Mouse (Mus musculus): ENCODE data around the gene Otub2. TPM values are rescaled to one million over a fixed set of nuclear protein-coding genes. Genes with fewer than 3 reads are reported as not detected.
A peak's percentile ranks its signal among the peaks of the same experiment; 100 is the strongest.

Otub2 gene
- 10 to 100 TPM; 32.9 to 42.8 TPM for total RNA-seq (2021)

DNA sequence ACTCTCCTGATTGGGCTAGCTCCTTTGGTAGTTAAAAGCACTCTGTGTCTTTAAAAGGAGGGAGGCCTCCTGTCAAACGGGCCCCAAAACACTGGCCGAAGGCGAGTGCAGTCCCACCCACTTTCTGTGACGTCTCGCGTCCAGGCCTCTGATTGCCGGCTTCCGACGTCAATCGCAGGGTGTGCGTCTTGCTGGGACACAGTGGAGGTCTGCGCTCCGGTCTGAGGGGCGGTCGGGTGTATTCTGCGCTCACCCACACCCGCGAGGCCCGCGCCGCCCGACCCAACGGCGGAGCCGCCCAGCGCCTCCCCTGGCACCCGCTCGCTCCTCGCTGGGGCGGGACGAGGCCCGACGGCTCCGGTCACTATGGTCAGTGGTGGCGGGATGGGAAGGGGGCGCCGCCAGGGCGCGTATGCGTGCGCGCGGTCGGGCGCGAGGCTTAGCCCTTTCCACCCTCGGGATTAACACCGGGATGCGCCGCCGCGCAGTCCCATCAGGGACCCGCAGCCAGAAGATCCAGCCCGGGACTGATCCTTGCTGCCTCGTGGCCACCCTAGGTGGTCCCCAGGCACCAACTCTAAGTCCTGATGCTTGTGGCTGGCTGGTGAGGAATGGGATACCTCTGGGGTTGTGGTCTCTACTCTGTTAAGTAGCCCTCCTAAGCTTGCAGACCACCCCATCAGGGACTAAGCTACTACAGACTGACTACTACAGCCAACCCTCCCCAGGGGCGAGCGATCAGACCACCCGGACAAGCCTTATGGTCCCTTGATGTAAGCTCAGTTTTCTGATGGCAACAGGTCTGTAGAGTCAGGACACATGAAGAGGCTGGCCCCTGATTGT lies at the start of gene Otub2:
TSS of gene Otub2 (plus strand) at position 178 of the 843 bp plus-strand sequence.
- intact Hi-C loops (cut with DNase I): no loop called here
- peak; percentile 99 for DNase-seq (ENCODE audit: low spot score in 2 of 2)

DNA sequence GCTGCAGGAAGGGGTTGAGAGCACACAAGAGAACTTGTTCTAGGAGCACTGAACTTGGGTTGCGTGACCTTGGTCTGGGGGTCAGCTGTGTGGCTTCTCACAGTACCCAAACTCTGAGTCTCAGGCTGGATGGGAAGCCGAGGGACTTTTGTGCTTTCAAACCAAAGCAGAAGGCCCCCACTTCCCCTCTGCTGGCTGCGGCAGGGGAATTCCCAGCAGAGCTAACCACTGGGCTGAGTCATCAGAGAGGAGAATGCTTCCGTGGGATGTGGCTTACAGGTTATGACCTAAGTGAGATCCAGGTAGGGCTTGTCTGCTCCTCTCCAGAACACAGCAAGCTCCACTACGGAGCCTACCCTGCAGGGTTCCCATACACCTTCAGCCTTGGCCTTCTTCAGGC lies 47.3 kb upstream of the Otub2 start:
- DNase-seq (ENCODE audit: low spot score in 2 of 2): no peak
- intact Hi-C loops (cut with DNase I): no loop called here

DNA sequence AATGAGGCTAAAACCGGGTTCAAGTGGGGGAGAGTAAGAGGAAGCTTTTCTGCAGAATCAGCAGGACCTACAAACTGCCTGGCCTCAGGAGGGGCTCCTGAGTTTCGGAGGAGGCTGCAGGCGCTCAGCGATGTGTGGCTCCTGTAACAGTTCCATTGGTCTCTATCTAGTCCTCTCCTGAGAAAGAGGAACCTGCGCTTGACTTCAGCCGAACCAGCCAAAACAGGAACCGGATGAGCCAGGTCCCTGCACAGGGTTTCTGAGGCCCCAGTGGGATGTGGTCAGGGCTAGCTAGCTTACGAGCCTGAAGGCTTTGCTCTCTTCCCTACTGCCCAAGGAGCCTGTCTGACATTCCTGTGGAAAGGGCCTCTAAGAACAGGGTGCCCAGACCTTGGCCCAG lies 45.0 kb upstream of the Otub2 start:
- intact Hi-C loops (cut with DNase I): no loop called here
- DNase-seq (ENCODE audit: low spot score in 2 of 2): peak in 1 of 2 experiments; percentile 48

DNA sequence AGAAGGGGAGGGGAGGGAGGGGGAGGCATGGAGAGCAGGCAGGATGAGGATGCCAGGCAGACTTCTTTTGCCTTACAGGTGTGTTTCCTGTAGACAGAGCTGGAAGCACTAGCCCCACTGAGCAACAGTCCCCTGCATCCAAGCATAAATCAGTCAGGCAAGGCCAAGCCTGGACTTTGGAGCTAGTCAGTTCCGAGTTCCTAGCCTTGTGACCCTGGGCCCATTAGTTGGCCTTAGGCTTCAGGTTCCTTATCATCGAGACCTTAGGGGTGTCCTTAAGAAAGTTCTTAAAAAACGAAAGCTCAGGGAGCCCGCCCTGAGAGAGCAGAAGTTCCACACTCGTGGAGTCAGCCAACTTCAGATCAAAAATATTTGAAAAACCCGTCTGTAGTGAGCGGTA lies 43.5 kb upstream of the Otub2 start:
- DNase-seq (ENCODE audit: low spot score in 2 of 2): no peak
- intact Hi-C loops (cut with DNase I): no loop called here

DNA sequence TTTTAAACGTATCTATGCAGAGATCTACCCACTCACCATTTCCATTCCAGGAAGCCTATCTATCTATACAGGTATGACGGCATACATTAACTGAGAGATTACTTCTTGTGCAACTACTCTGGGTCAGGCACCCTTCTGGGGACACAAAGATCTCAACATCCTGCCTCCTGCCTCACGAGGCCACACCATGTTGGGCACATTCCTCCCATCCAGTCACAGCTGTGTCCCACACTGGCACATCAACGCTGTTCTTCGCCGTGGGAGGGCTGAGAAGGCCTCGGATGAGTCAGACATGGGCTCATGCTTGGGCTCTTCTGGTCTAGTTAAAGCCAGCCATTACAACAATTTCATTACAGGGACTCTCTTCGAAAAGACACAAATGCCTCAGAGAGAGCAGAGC lies 41.5 kb upstream of the Otub2 start:
- intact Hi-C loops (cut with DNase I): no loop called here
- DNase-seq (ENCODE audit: low spot score in 2 of 2): peak; percentile 34 to 84

DNA sequence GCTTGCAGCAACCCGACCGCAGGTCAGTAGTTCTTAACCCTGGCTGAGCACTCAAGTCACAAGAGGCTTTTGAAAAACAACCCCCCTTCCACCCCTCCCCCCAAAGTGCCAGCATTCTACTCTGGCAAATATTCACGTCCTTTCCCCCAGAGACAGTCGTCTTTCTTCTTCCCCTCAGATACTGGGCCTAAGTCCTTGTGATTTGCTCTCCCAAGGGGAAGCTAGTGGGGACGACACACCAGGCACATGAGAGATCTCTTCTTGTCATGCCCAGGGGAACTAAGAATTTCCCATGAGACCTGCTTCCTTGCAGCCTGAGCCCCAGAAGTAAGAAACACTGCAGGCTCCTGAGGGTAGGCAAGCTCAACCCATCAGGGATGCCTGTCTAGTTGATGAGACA lies 41.1 kb upstream of the Otub2 start:
- intact Hi-C loops (cut with DNase I): no loop called here
- DNase-seq (ENCODE audit: low spot score in 2 of 2): no peak

DNA sequence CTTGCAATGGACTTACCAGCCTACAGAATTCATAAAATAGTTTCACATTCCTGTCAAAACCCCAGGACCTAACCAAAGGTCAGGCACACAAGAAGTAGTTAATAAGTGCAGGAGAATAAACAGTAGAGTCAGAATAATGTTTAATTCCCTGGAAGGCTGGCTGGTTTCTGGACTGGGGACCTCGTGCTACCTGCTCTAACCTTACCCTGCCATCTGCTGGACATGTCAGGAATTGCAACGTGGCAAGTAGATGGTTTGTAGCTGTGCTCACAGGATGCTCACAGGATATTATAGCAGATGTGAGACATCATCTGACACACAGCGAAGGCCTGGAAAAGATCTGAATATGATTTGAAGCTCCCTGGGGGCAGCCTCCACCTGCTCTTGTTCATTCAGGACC lies 40.0 kb upstream of the Otub2 start:
- peak; percentile 82 to 90 for DNase-seq (ENCODE audit: low spot score in 2 of 2)
- intact Hi-C loops (cut with DNase I): loop anchor here (1.0 kb wide), 1 partner anchor 23 kb away; no protein-coding TSS in a partner anchor

DNA sequence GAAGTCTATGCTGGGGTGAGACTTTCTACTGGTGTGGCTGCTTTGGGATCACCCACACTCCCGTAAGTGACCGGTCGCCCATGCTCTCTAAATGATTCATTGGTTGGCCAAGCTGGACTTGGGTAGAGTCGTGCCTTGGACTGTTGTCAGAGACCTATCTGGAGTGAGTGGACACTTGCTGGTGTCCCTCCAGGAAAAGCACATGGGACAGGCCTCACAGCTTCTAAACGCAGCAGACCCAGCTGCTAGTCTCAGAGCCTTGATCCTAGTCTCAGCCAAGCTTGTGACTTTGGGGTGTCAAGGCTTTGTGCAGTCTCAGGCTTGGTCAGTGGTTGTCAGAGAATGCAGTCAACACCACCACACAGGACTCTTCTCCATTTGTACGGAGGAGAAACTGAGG lies 35.7 kb upstream of the Otub2 start:
- intact Hi-C loops (cut with DNase I): no loop called here
- DNase-seq (ENCODE audit: low spot score in 2 of 2): no peak

DNA sequence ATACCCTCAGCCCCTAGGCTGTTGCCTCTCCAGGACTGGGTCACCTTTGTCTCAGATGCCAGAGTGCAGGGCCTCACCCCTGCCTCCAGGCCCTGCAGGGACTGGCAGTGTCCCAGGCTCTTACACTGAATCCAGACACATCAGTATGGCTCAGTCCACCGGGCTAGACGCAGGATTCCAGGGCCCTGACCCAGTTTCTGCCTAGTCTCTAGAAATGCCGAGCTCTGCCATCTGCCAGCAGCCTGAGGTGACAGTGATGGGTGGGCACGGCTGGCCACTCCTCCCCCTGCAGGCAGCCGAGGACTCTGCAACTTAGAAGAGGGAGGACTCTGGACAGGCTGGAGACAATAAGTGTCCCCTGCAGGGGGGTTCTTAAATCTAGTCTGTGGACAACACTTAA lies 34.9 kb upstream of the Otub2 start:
- intact Hi-C loops (cut with DNase I): no loop called here
- DNase-seq (ENCODE audit: low spot score in 2 of 2): peak in 1 of 2 experiments; percentile 61

DNA sequence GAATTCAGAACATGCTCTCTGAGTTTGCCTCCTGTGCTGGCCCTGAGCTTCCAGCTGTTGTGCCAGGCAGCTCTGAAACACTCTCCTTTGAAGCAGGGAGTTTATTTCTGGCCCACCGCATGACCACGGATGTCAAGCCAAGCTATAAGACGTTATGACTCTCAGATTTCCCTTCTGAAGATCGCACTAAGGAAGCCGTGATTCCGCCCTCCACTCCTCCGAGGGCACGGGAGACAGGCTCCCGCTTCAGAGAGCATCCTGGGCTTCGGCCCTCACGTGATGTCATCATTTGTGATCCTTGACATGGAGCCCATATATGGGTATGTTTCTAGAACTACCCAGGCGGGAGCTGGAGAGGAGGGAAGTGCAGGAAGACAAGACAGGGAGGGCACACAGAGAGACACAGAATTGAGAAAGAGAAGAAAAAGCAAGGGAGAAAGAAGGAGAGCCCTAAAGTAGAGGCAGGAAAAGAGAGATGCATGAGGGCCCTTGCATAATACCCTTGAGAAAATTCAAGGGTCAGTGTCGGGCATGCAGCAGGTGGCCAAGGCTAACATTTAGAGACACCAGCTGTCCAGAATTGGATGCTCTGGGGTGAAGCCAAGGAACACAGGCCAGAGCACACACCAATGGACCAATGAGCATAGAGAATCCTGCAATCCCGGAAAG lies 32.6 kb upstream of the Otub2 start, which contains the start of gene Asb2:
TSS of gene Asb2 (minus strand) at position 256 of the 669 bp plus-strand sequence.
- intact Hi-C loops (cut with DNase I): no loop called here
- peak in 1 of 2 experiments; percentile 33 for DNase-seq (ENCODE audit: low spot score in 2 of 2)

DNA sequence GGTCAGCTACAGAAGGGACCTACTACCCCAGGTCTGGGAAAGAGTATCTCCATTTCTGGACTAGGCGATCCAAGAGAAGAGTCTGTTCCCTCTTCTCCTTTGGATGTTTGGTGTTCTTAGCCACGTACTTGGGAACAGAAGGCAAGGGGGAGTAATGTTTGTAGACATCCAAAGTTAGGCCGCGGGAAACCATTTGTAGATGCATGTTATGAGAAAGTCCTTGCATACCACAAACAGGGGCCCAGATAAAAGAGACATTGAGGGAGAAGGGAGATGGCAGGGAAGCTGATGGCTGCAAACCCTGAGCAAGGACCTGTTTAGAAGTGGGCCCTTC lies 32.1 kb upstream of the Otub2 start:
- intact Hi-C loops (cut with DNase I): no loop called here
- DNase-seq (ENCODE audit: low spot score in 2 of 2): peak in 1 of 2 experiments; percentile 66

DNA sequence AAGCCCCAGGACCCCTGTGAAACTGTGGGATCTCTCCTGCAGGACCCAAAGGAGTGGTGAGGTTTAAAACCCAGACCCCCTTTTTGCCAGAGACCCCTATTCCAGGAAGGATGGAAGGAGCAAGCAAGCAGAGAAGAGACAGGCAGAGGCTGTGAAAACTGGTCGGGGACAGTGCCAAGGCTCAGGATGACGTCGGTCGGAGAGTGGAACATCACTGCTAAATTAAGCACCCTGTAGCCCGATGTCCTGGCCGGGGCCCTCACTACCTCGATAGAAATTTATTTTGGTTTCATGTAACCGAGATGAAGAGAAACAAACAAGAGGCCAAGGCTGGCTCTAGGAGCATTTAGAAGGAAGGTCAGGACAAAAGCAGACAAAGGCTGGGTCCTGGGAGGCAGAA lies 30.3 kb upstream of the Otub2 start:
- peak in 1 of 2 experiments; percentile 63 for DNase-seq (ENCODE audit: low spot score in 2 of 2)

DNA sequence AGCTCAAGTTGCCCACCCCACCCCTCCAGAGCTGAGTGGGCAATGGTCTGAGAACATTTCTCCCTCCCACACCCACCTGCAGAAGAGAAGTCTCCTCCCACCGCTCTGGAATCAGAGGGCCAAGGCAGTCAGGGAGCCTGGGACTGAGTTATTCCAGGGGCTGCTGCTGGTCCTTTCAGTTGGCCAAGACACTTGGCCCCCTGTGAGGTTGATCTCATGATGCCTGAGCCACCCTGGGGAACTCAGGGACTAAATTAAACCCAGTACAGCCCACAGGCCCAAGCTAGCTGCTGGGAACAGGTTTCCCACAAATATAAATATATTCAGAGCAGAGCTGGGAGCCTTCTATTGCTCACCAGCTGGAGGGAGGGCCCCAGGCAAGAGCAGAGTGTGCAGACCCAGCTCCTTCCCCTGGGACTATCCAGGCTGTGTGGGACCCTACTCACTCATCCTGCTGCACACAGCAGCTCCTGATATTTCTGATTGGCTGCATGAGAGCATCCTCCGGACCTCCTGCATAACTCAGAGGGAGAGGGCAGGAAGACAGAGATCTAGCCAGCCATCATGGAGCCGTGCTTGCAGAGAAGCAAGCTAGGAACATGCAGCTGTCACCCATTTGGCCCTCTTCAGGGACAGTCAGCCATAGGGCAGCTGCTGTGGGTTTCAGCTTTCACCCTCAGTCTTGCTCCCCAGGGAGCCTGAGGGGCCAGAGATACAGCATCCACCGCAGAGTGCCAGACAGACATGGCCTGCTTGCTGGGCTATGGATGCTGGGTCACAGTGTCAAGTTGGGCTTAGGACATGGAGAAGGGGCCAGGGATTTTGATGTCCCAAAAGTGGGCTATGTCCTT lies 29.3 kb upstream of the Otub2 start:
- intact Hi-C loops (cut with DNase I): no loop called here

More for the DNA sequence above, 30.3 kb upstream of the Otub2 start:
- intact Hi-C loops (cut with DNase I): no loop called here

DNA sequence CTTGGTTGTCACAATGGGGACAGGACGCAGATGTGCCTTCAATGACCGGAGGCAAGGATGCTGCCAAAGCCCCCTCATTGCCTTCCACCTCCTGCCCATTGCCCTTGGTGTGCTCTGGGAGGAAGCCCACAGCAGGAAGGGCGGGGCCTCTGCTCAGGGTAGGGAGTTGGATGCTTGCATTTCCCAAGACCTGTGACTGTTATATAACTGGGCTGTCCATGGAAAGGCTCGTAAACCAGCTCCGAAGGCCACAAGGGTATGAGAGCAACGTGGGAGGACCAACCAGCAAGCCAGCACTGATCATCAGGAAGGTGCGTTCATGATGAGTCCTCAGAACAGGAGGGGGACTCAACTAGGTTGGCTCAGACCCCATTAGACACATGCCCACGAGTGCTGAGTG lies 27.7 kb upstream of the Otub2 start:
- DNase-seq (ENCODE audit: low spot score in 2 of 2): no peak
- intact Hi-C loops (cut with DNase I): no loop called here

More for the DNA sequence above, 29.3 kb upstream of the Otub2 start:
- peak in 1 of 2 experiments; percentile 68 for DNase-seq (ENCODE audit: low spot score in 2 of 2)

DNA sequence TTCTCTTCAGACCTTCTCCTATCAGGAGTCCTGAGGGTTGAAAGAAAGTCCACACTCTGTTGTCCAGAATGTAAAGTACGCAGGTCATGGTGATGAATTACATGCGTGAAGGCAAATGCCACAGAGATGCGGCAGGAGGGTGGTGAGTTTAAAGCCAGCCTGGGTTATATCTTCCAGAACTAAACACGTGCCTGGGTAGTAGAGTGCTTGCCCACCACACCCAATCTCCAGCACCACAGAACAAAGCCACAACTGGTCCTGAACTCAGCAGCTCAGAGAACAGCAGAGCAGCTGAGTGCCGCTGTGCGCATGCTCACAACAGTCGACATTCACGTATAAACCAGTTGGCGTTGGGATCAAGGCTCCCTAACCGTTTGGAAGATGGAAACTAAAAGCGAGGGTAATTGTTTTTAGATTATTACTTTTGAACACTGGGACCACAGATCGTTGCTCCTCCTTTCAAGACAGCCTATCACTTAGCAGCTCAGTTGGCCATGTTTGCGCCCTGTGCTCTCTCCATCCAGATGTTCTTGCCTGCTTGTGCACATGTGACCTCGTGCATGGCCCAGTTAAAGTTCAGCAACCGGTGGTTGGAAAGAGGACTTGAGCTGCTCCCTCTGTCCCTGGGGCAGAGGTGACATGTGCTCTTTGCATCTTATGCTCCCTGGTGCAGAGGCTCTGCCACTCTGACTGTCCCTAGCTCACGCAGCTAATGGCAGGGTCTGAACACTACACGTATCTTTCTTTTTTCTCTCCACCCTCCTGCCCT lies 26.8 kb upstream of the Otub2 start:
- no peak for DNase-seq (ENCODE audit: low spot score in 2 of 2)
- intact Hi-C loops (cut with DNase I): no loop called here

DNA sequence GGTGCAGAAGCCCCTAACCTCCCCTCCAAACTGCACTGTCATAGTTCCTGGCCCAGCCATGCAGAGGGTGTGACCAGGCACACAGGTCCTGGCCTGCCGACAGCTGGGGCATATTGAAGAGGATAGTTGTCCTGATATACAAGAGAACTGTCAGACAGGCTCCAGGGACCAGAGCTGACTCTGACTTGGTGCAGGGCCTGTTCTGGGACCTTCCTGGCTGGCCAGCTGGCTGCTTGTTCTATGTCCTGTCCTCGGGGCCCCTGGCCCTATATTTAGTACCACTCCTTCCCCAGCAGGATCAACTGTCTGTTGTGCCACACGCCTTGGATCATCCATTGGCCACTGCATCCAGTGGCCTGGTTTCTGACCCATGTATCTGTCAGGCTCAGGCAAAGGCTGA lies 26.1 kb upstream of the Otub2 start:
- intact Hi-C loops (cut with DNase I): no loop called here

DNA sequence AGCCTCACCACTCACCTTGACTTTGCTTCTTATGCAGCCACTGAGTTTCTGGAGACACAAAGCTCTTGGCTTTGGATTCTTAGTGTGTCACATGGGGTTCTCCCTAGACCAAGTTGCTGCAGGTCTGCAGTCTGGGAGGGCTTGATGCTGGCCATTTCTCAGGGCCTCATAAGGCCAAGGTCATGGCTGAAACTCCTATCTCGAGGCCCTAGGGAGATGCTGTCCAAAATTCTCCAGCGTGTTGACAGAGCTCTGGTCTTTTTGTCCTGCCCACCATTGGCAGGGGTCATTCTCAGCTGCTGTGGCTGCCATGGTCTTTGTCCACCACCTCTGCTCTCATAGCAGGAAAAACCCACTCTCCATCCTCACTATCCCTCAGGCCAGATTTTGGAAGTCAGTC lies 21.3 kb upstream of the Otub2 start:
- intact Hi-C loops (cut with DNase I): loop anchor here (5.0 kb wide), 1 partner anchor 40 kb away; no protein-coding TSS in a partner anchor
- no peak for DNase-seq (ENCODE audit: low spot score in 2 of 2)

More for the DNA sequence above, 26.1 kb upstream of the Otub2 start:
- no peak for DNase-seq (ENCODE audit: low spot score in 2 of 2)

DNA sequence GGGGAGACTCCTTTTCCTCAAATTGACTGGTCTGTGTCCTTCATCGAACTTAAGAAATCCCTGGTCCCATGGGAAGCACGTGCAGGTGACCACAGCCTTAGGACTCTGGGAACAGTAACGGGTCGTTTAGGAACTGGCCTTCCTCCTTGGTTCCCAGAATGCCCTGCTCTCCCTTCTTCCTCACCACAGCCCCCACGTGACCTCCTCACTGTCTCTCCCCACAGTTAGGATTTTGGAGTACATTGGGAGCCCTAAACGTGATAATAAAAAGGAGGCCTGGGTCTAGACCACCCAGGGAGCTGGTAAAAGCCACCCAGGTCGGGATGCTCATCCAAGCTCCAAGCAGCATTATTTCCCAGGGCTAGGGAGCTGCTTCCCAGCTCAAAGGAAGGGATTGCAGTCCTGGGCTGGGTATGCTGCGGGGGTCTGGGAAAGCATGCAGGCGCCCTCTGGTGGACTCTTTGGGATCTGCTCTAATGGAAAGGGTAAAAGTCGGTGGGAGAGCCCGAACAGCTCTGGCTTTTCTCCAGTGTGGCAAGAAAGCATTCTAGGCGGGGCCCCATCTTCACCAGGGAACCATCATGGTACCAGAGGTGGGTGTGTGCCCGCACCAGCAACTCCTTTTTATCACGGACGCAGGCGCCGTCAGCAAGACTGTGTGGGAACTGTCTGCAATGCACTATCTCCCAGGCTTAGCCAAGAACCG lies 20.7 kb upstream of the Otub2 start:
- intact Hi-C loops (cut with DNase I): loop anchor here (5.0 kb wide), 1 partner anchor 40 kb away; no protein-coding TSS in a partner anchor
- DNase-seq (ENCODE audit: low spot score in 2 of 2): peak; percentile 74 to 81

DNA sequence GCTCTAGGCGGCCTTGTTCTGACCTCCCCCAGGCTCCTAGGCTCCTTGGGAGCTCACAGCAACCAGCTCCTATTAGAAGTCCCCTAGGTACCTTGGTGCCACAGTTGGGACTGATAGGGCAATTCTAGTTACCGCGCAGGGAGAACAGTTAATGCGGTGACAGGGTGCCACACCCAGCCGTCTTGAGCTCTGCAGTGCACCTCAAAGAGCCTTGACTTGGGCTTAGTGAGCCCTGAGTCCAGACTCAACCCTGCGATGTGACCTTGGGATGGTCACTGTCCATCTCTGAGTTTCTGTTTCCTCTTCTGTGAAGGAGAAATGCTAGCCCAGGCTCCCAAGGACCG lies 20.2 kb upstream of the Otub2 start:
- intact Hi-C loops (cut with DNase I): loop anchor here (5.0 kb wide), 1 partner anchor 41 kb away; no protein-coding TSS in a partner anchor
- DNase-seq (ENCODE audit: low spot score in 2 of 2): no peak

Data from left cerebral cortex, postnatal 25 days (tissue).